Mouse (Mus musculus): ENCODE results near the gene Gm20696. TPM values are rescaled to one million over a fixed set of nuclear protein-coding genes. Genes with fewer than 3 reads are reported as not detected.

Gm20696 gene
- total RNA-seq, 4 experiments from 2014 or later = 7.2 to 9.9 (median 9.3) TPM

- DNase-seq (ENCODE audit: low spot score in 2 of 2) = no peak
These were observed 331.3 kb downstream of the Gm20696 start for GRCm38 (mm10) chr6:99335174-99335830.

- no peak for DNase-seq (ENCODE audit: low spot score in 2 of 2)
These were observed 332.3 kb downstream of the Gm20696 start for GRCm38 (mm10) chr6:99334255-99334654.

- no peak for DNase-seq (ENCODE audit: low spot score in 2 of 2)
These were observed 333.5 kb downstream of the Gm20696 start for GRCm38 (mm10) chr6:99333127-99333526.

GRCm38 (mm10) chr6:99330169-99330568 is 336.4 kb downstream of the Gm20696 start:
- no peak for DNase-seq (ENCODE audit: low spot score in 2 of 2)

GRCm38 (mm10) chr6:99328634-99329033 is 338.0 kb downstream of the Gm20696 start:
- DNase-seq (ENCODE audit: low spot score in 2 of 2) = no peak

- no peak for DNase-seq (ENCODE audit: low spot score in 2 of 2)
These were observed 338.5 kb downstream of the Gm20696 start for GRCm38 (mm10) chr6:99328146-99328545.

- no peak for DNase-seq (ENCODE audit: low spot score in 2 of 2)
These were observed 338.9 kb downstream of the Gm20696 start for GRCm38 (mm10) chr6:99327721-99328120.

- DNase-seq (ENCODE audit: low spot score in 2 of 2) = no peak
These were observed 340.7 kb downstream of the Gm20696 start for GRCm38 (mm10) chr6:99325881-99326280.

- no peak for DNase-seq (ENCODE audit: low spot score in 2 of 2)
These were observed 341.1 kb downstream of the Gm20696 start for GRCm38 (mm10) chr6:99325461-99325860.

- DNase-seq (ENCODE audit: low spot score in 2 of 2) = no peak
These were observed 344.3 kb downstream of the Gm20696 start for GRCm38 (mm10) chr6:99322132-99322904.

- DNase-seq (ENCODE audit: low spot score in 2 of 2) = no peak
These were observed 346.2 kb downstream of the Gm20696 start for GRCm38 (mm10) chr6:99320444-99320843.

- DNase-seq (ENCODE audit: low spot score in 2 of 2) = no peak
These were observed 346.9 kb downstream of the Gm20696 start for GRCm38 (mm10) chr6:99319415-99320405.

- no peak for DNase-seq (ENCODE audit: low spot score in 2 of 2)
These were observed 351.9 kb downstream of the Gm20696 start for GRCm38 (mm10) chr6:99314746-99315145.

- DNase-seq (ENCODE audit: low spot score in 2 of 2) = no peak
These were observed 356.1 kb downstream of the Gm20696 start for GRCm38 (mm10) chr6:99310529-99310928.

- no peak for DNase-seq (ENCODE audit: low spot score in 2 of 2)
These were observed 356.5 kb downstream of the Gm20696 start for GRCm38 (mm10) chr6:99310171-99310500.

- DNase-seq (ENCODE audit: low spot score in 2 of 2) = no peak
These were observed 357.0 kb downstream of the Gm20696 start for GRCm38 (mm10) chr6:99309466-99310170.

- no peak for DNase-seq (ENCODE audit: low spot score in 2 of 2)
These were observed 360.8 kb downstream of the Gm20696 start for GRCm38 (mm10) chr6:99305751-99306150.

GRCm38 (mm10) chr6:99305236-99305635 is 361.4 kb downstream of the Gm20696 start:
- DNase-seq (ENCODE audit: low spot score in 2 of 2) = no peak

- no peak for DNase-seq (ENCODE audit: low spot score in 2 of 2)
These were observed 363.7 kb downstream of the Gm20696 start for GRCm38 (mm10) chr6:99302662-99303435.

- DNase-seq (ENCODE audit: low spot score in 2 of 2) = no peak
These were observed 364.7 kb downstream of the Gm20696 start for GRCm38 (mm10) chr6:99301923-99302322.

All from left cerebral cortex, adult 8-10 months (tissue).